In the genomic region with DNA sequence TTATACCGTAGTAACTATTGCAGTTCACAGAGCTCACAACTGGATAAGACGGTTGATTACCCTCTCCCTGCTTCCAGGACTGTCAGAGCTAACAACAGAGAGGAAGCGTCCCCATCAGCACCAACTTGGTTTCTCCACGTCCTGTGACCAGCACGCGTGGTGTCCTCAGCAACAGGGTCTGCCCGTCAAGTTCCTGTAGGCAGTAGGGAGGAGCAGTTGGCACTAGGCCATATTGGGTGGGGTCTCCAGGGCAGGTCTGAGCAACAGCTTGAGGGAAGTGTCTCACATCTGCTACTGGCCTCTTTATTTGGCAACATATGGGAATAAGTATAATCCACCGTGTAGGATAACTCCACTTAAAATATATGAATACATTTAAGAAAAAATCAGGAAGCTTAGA, we compare ENCODE assay signal across 17 mouse cellular contexts. TPM values are rescaled to one million over a fixed set of nuclear protein-coding genes. Genes with fewer than 3 reads are reported as not detected.
DNase-seq lines count a peak whose midpoint lies in the region; ATAC-seq and TF ChIP-seq lines count a peak whose summit lies in the region.
"Had no signal": no experiment of that assay in that cellular context is flagged by ENCODE, and none has a peak within 500 bp of the region (broad histone marks: within the 10 kb centered on the region; RNA-seq: fewer than 3 reads in every experiment).

No protein-coding gene starts in this region.

- H3K4me3 ChIP-seq in embryonic facial prominence, embryonic 14.5 days (ENCODE audit: low read depth, low read length): no peak overlapping the region
- no peak overlapping the region for H3K4me3 ChIP-seq in embryonic facial prominence, embryonic 10.5 days
- no peak overlapping the region for H3K4me3 ChIP-seq in hindbrain, embryonic 13.5 days
- no peak overlapping the region for H3K4me3 ChIP-seq in hindbrain, postnatal 0 days (ENCODE audit: low read length)
- H3K4me3 ChIP-seq: forebrain, embryonic 15.5 days; heart, embryonic 15.5 days had no signal

- 69% methylated on average over 8 of the region's 8 CpGs for WGBS in embryonic facial prominence, embryonic 14.5 days
- 92% methylated on average over 8 of the region's 8 CpGs for WGBS in embryonic facial prominence, embryonic 10.5 days
- 84% methylated on average over 8 of the region's 8 CpGs for WGBS in hindbrain, embryonic 13.5 days
- WGBS in hindbrain, postnatal 0 days: 72% methylated on average over 8 of the region's 8 CpGs

- no peak for ATAC-seq in embryonic facial prominence, embryonic 14.5 days (ENCODE audit: low read depth)
- ATAC-seq in hindbrain, embryonic 13.5 days (ENCODE audit: low FRiP score): 0 out of 2 replicates have a peak, but pooled peaks have one; percentile 22
- no peak for ATAC-seq in hindbrain, postnatal 0 days
- ATAC-seq: activated CD4-positive, CD25-positive, alpha-beta regulatory T cell, adult 4 months; forebrain, embryonic 15.5 days; Patski had no signal

- H3K4me2 ChIP-seq in embryonic facial prominence, embryonic 14.5 days (ENCODE audit: low read depth, low read length): no peak overlapping the region
- no peak overlapping the region for H3K4me2 ChIP-seq in hindbrain, embryonic 13.5 days
- no peak overlapping the region for H3K4me2 ChIP-seq in hindbrain, postnatal 0 days (ENCODE audit: low read depth, low read length)
- H3K4me2 ChIP-seq: forebrain, embryonic 15.5 days; heart, embryonic 15.5 days had no signal

- no peaks in the 10 kb centered on the region for H3K9me3 ChIP-seq in embryonic facial prominence, embryonic 14.5 days (ENCODE audit: control insufficient read depth, low read length)
- H3K9me3 ChIP-seq in embryonic facial prominence, embryonic 10.5 days: 0 out of 2 replicates have a peak, but pooled peaks cover 9% of the 10 kb centered on the region
- no peaks in the 10 kb centered on the region for H3K9me3 ChIP-seq in hindbrain, embryonic 13.5 days
- H3K9me3 ChIP-seq in hindbrain, postnatal 0 days (ENCODE audit: low read length): no peaks in the 10 kb centered on the region
- H3K9me3 ChIP-seq: forebrain, embryonic 15.5 days; heart, embryonic 15.5 days had no signal

- peaks cover 3% of the 10 kb centered on the region; the same call in 1 of the 2 replicates for H3K36me3 ChIP-seq in embryonic facial prominence, embryonic 14.5 days (ENCODE audit: control insufficient read depth, insufficient read depth, low read length)
- H3K36me3 ChIP-seq in embryonic facial prominence, embryonic 10.5 days (replicated peaks): peaks cover 19% of the 10 kb centered on the region
- H3K36me3 ChIP-seq in hindbrain, embryonic 13.5 days: peaks cover 13% of the 10 kb centered on the region; the same call in 1 of the 2 replicates
- no peaks in the 10 kb centered on the region for H3K36me3 ChIP-seq in hindbrain, postnatal 0 days (ENCODE audit: insufficient read depth, low read length)
- H3K36me3 ChIP-seq: forebrain, embryonic 15.5 days; heart, embryonic 15.5 days had no signal

- H3K9ac ChIP-seq in embryonic facial prominence, embryonic 14.5 days (ENCODE audit: low read depth, low read length): no peak overlapping the region
- no peak overlapping the region for H3K9ac ChIP-seq in hindbrain, embryonic 13.5 days
- no peak overlapping the region for H3K9ac ChIP-seq in hindbrain, postnatal 0 days (replicated peaks; ENCODE audit: low read length)
- H3K9ac ChIP-seq: forebrain, embryonic 15.5 days; heart, embryonic 15.5 days had no signal

- no peak for TF ChIP-seq CTCF in hindbrain, postnatal 0 days (IDR thresholded peaks at IDR 0.05; ENCODE audit: low read depth)

- 0 out of 2 replicates have a peak, but pooled peaks cover 4% of the 10 kb centered on the region for H3K4me1 ChIP-seq in embryonic facial prominence, embryonic 14.5 days (ENCODE audit: control insufficient read depth, insufficient read depth, low read length)
- peaks cover 37% of the 10 kb centered on the region for H3K4me1 ChIP-seq in embryonic facial prominence, embryonic 10.5 days
- H3K4me1 ChIP-seq in hindbrain, embryonic 13.5 days (replicated peaks): peaks cover 16% of the 10 kb centered on the region
- H3K4me1 ChIP-seq in hindbrain, postnatal 0 days (ENCODE audit: insufficient read depth, low read length): no peaks in the 10 kb centered on the region
- H3K4me1 ChIP-seq: forebrain, embryonic 15.5 days; heart, embryonic 15.5 days had no signal

- no peaks in the 10 kb centered on the region for H3K27me3 ChIP-seq in embryonic facial prominence, embryonic 14.5 days (replicated peaks; ENCODE audit: control insufficient read depth, insufficient read depth, low read length)
- H3K27me3 ChIP-seq in embryonic facial prominence, embryonic 10.5 days (replicated peaks; ENCODE audit: low read depth, poor library complexity, severe bottlenecking): no peaks in the 10 kb centered on the region
- no peaks in the 10 kb centered on the region for H3K27me3 ChIP-seq in hindbrain, embryonic 13.5 days
- no peaks in the 10 kb centered on the region for H3K27me3 ChIP-seq in hindbrain, postnatal 0 days (ENCODE audit: insufficient read depth, low read length)
- H3K27me3 ChIP-seq: CH12.LX; forebrain, embryonic 15.5 days; heart, embryonic 15.5 days; Patski had no signal

- H3K27ac ChIP-seq in embryonic facial prominence, embryonic 14.5 days (replicated peaks; ENCODE audit: low read depth, low read length): no peak overlapping the region
- H3K27ac ChIP-seq in embryonic facial prominence, embryonic 10.5 days (replicated peaks): no peak overlapping the region
- H3K27ac ChIP-seq in hindbrain, embryonic 13.5 days: no peak overlapping the region
- H3K27ac ChIP-seq in hindbrain, postnatal 0 days: no peak overlapping the region
- H3K27ac ChIP-seq: forebrain, embryonic 15.5 days; heart, embryonic 15.5 days had no signal

- DNase-seq in embryonic facial prominence, embryonic 14.5 days (ENCODE audit: low spot score): peak; percentile 36
- DNase-seq in embryonic facial prominence, embryonic 10.5 days (ENCODE audit: low spot score): no peak
- DNase-seq in hindbrain, postnatal 0 days (ENCODE audit: low spot score): no peak
- DNase-seq in right cerebral cortex, postnatal 14 days: peak; percentile 15
- DNase-seq in right cerebral cortex, adult 2 months (ENCODE audit: low spot score in 2 of 2): no peak
- DNase-seq in urinary bladder, postnatal 4 days (ENCODE audit: low spot score in 2 of 2): no peak
- DNase-seq: adrenal gland, postnatal 14 days; cerebellum, adult 18-20 months; cerebellum, postnatal 14 days; heart, postnatal 14 days; kidney, adult 11 months had no signal

RNA-seq across cellular contexts. Expression of a gene that starts 37.2 kb away (rescaled TPM):
- polyA plus RNA-seq in embryonic facial prominence, embryonic 14.5 days (2014; fragmentation: Nextera tagmentation; extraction: Ambion mirVana): 5.5 and 6.9 TPM in 2 replicates
- polyA plus RNA-seq in embryonic facial prominence, embryonic 10.5 days (2016; fragmentation: Nextera tagmentation; extraction: Ambion mirVana): 8.0 and 9.4 TPM in 2 replicates
- polyA plus RNA-seq in hindbrain, embryonic 13.5 days (2015; fragmentation: Nextera tagmentation; extraction: Ambion mirVana): 8.3 and 10.6 TPM in 2 replicates
- 38.8 and 63.6 TPM in 2 replicates for total RNA-seq in hindbrain, postnatal 0 days (2014; rRNA removed)
- 15.1 and 16.5 TPM in 2 replicates for polyA plus RNA-seq in hindbrain, postnatal 0 days (2015; fragmentation: Nextera tagmentation; extraction: Ambion mirVana)
- total RNA-seq: CH12.LX had no signal

Comparison
In these comparisons a context has a peak if more than half of its experiments do, and no peak if none do; other contexts are left out.
1. DNase-seq: peak in embryonic facial prominence, embryonic 14.5 days (single experiment) and right cerebral cortex, postnatal 14 days (single experiment); none in embryonic facial prominence, embryonic 10.5 days (single experiment), hindbrain, postnatal 0 days (single experiment), right cerebral cortex, adult 2 months (0 of 2) and urinary bladder, postnatal 4 days (0 of 2).